30 mouse cellular contexts compared by ENCODE assay signal in genomic region chr1:87198119-87199065, GRCm38 (mm10). TPM values are rescaled to one million over a fixed set of nuclear protein-coding genes. Genes with fewer than 3 reads are reported as not detected.
DNase-seq lines count a peak whose midpoint lies in the region; ATAC-seq and TF ChIP-seq lines count a peak whose summit lies in the region.
"Had no signal": no experiment of that assay in that cellular context is flagged by ENCODE, and none has a peak within 500 bp of the region (broad histone marks: within the 10 kb centered on the region; RNA-seq: fewer than 3 reads in every experiment).

No protein-coding gene starts in this region.

- H3K4me1 ChIP-seq in heart, embryonic 14.5 days (ENCODE audit: control insufficient read depth in 2 of 2, insufficient read depth in 2 of 2, low read length in 2 of 2) = peaks cover 8 to 12% of the 10 kb centered on the region in 2 experiments; a peak in 3 of 4 replicates
- H3K4me1 ChIP-seq in limb, embryonic 12.5 days (replicated peaks) = no peaks in the 10 kb centered on the region
- no peaks in the 10 kb centered on the region for H3K4me1 ChIP-seq in limb, embryonic 10.5 days
- no peaks in the 10 kb centered on the region for H3K4me1 ChIP-seq in intestine, postnatal 0 days (replicated peaks; ENCODE audit: control insufficient read depth, insufficient read depth, low read length)
- H3K4me1 ChIP-seq in liver, embryonic 15.5 days (replicated peaks) = no peaks in the 10 kb centered on the region
- H3K4me1 ChIP-seq: hindbrain, embryonic 10.5 days had no signal

- H3K27ac ChIP-seq in heart, embryonic 14.5 days (replicated peaks in 1 of 2; ENCODE audit: control insufficient read depth in 1 of 2, insufficient read depth in 1 of 2, low read depth in 2 of 2, low read length in 2 of 2) = peak overlapping the region; percentile 21 to 41; a peak in 2 of 4 replicates
- no peak overlapping the region for H3K27ac ChIP-seq in limb, embryonic 12.5 days
- no peak overlapping the region for H3K27ac ChIP-seq in limb, embryonic 10.5 days
- no peak overlapping the region for H3K27ac ChIP-seq in intestine, postnatal 0 days (ENCODE audit: low read depth, low read length)
- no peak overlapping the region for H3K27ac ChIP-seq in liver, embryonic 15.5 days (replicated peaks)
- H3K27ac ChIP-seq: heart, adult 2 months; hindbrain, embryonic 10.5 days had no signal

- 56% methylated on average over 12 of the region's 12 CpGs for WGBS in heart, embryonic 14.5 days
- WGBS in limb, embryonic 12.5 days = 80% methylated on average over 12 of the region's 12 CpGs
- 86% methylated on average over 12 of the region's 12 CpGs for WGBS in limb, embryonic 10.5 days
- WGBS in intestine, postnatal 0 days = 64% methylated on average over 12 of the region's 12 CpGs
- 60% methylated on average over 12 of the region's 12 CpGs for WGBS in liver, embryonic 15.5 days (ENCODE audit: insufficient replicate concordance)

- no peak for DNase-seq in heart, adult 18-20 months
- no peak for DNase-seq in limb, embryonic 10.5 days (ENCODE audit: low spot score)
- no peak for DNase-seq in neural tube, embryonic 10.5 days (ENCODE audit: extremely low spot score, low spot score)
- DNase-seq in urinary bladder, adult 2 months (ENCODE audit: low spot score) = no peak
- DNase-seq: adrenal gland, postnatal 36 days; B cell, adult 2 months; cerebellum, adult 9-11 months; forebrain, postnatal 0 days; gastrocnemius, postnatal 25 days; heart, adult 2 months; kidney, adult 18-20 months; lung, postnatal 10 days had no signal

- TF ChIP-seq CTCF in intestine, postnatal 0 days (IDR thresholded peaks at IDR 0.05; ENCODE audit: low read depth) = no peak

- H3K27me3 ChIP-seq in heart, embryonic 14.5 days (ENCODE audit: control insufficient read depth, insufficient read depth, low read length) = no peaks in the 10 kb centered on the region
- H3K27me3 ChIP-seq in limb, embryonic 12.5 days = peaks cover 4% of the 10 kb centered on the region; the same call in 1 of the 2 replicates
- no peaks in the 10 kb centered on the region for H3K27me3 ChIP-seq in limb, embryonic 10.5 days (ENCODE audit: low read depth, poor library complexity, severe bottlenecking)
- no peaks in the 10 kb centered on the region for H3K27me3 ChIP-seq in intestine, postnatal 0 days (replicated peaks; ENCODE audit: control insufficient read depth, insufficient read depth, low read length)
- no peaks in the 10 kb centered on the region for H3K27me3 ChIP-seq in liver, embryonic 15.5 days

- peak; percentile 27; the same call in 1 of the 2 replicates for ATAC-seq in heart, embryonic 14.5 days (ENCODE audit: insufficient number of reproducible peaks, insufficient read depth, low FRiP score, low read depth)
- no peak for ATAC-seq in limb, embryonic 12.5 days (ENCODE audit: insufficient number of reproducible peaks, insufficient read depth, low FRiP score, low TSS enrichment, low read depth)
- ATAC-seq in intestine, postnatal 0 days = peak; percentile 56
- ATAC-seq in liver, embryonic 15.5 days (ENCODE audit: insufficient read depth) = peak; percentile 25; the same call in 1 of the 2 replicates
- ATAC-seq: forebrain, postnatal 0 days; hindbrain, embryonic 16.5 days; Patski had no signal

- no peaks in the 10 kb centered on the region for H3K9me3 ChIP-seq in heart, embryonic 14.5 days (ENCODE audit: control insufficient read depth, low read length)
- no peaks in the 10 kb centered on the region for H3K9me3 ChIP-seq in limb, embryonic 12.5 days
- H3K9me3 ChIP-seq in limb, embryonic 10.5 days (replicated peaks) = no peaks in the 10 kb centered on the region
- no peaks in the 10 kb centered on the region for H3K9me3 ChIP-seq in intestine, postnatal 0 days (ENCODE audit: control insufficient read depth)
- H3K9me3 ChIP-seq in liver, embryonic 15.5 days (replicated peaks) = no peaks in the 10 kb centered on the region
- H3K9me3 ChIP-seq: G1E; hindbrain, embryonic 10.5 days had no signal

- H3K36me3 ChIP-seq in heart, embryonic 14.5 days (ENCODE audit: control insufficient read depth, insufficient read depth, low read length) = no peaks in the 10 kb centered on the region
- H3K36me3 ChIP-seq in limb, embryonic 12.5 days = no peaks in the 10 kb centered on the region
- H3K36me3 ChIP-seq in limb, embryonic 10.5 days = no peaks in the 10 kb centered on the region
- no peaks in the 10 kb centered on the region for H3K36me3 ChIP-seq in intestine, postnatal 0 days (ENCODE audit: control insufficient read depth, insufficient read depth)
- no peaks in the 10 kb centered on the region for H3K36me3 ChIP-seq in liver, embryonic 15.5 days (replicated peaks)
- H3K36me3 ChIP-seq: G1E; hindbrain, embryonic 10.5 days had no signal

- H3K4me2 ChIP-seq in heart, embryonic 14.5 days (ENCODE audit: low read length) = no peak overlapping the region
- H3K4me2 ChIP-seq in limb, embryonic 12.5 days = no peak overlapping the region
- no peak overlapping the region for H3K4me2 ChIP-seq in intestine, postnatal 0 days (replicated peaks; ENCODE audit: low read depth)
- H3K4me2 ChIP-seq in liver, embryonic 15.5 days = no peak overlapping the region
- H3K4me2 ChIP-seq: midbrain, embryonic 11.5 days had no signal

- H3K4me3 ChIP-seq in heart, embryonic 14.5 days (ENCODE audit: control insufficient read depth in 1 of 2, insufficient read depth in 1 of 2, low read depth in 1 of 2, low read length in 2 of 2) = no peak overlapping the region
- no peak overlapping the region for H3K4me3 ChIP-seq in limb, embryonic 12.5 days (replicated peaks)
- no peak overlapping the region for H3K4me3 ChIP-seq in limb, embryonic 10.5 days
- no peak overlapping the region for H3K4me3 ChIP-seq in intestine, postnatal 0 days (ENCODE audit: low read depth, low read length)
- H3K4me3 ChIP-seq in liver, embryonic 15.5 days (replicated peaks) = no peak overlapping the region
- H3K4me3 ChIP-seq: heart, adult 2 months; hindbrain, embryonic 10.5 days had no signal

- no peak overlapping the region for H3K9ac ChIP-seq in heart, embryonic 14.5 days (ENCODE audit: low read length)
- H3K9ac ChIP-seq in limb, embryonic 12.5 days (replicated peaks) = 0 out of 2 replicates have a peak overlapping the region, but pooled peaks have one; percentile 18
- H3K9ac ChIP-seq in intestine, postnatal 0 days (ENCODE audit: low read depth, low read length) = no peak overlapping the region
- no peak overlapping the region for H3K9ac ChIP-seq in liver, embryonic 15.5 days
- H3K9ac ChIP-seq: forebrain, postnatal 0 days had no signal

RNA-seq across cellular contexts. Expression of gene Chrng, which starts 6.1 kb away (rescaled TPM):
- 1.5 and 1.6 TPM in 2 replicates for polyA plus RNA-seq in heart, embryonic 14.5 days (2014; fragmentation: Nextera tagmentation; extraction: Ambion mirVana)
- not detected for total RNA-seq in heart, adult 18-20 months (2021)
- polyA plus RNA-seq in limb, embryonic 12.5 days (2016; fragmentation: Nextera tagmentation; extraction: Ambion mirVana) = 10.4 and 11.8 TPM in 2 replicates
- polyA plus RNA-seq in limb, embryonic 10.5 days (2016; fragmentation: Nextera tagmentation; extraction: Ambion mirVana) = 0.26 and 0.81 TPM in 2 replicates
- not detected in 2 replicates for polyA plus RNA-seq in intestine, postnatal 0 days (2015; fragmentation: Nextera tagmentation; extraction: Ambion mirVana)
- polyA plus RNA-seq in liver, embryonic 15.5 days (2015; fragmentation: Nextera tagmentation; extraction: Ambion mirVana) = 0.89 and 1.1 TPM in 2 replicates
- polyA plus RNA-seq in urinary bladder, adult 2 months (2012; rRNA removed) = not detected in 2 replicates
- total RNA-seq: adrenal gland, adult 18-20 months; adrenal gland, postnatal 36 days; common myeloid progenitor, adult 5-6 weeks; forebrain, postnatal 0 days; heart, adult 2 months; left cerebral cortex, postnatal 36 days; megakaryocyte progenitor cell, adult 5-6 weeks; neutrophil, adult 5-6 weeks had no signal
- polyA plus RNA-seq: forebrain, embryonic 11.5 days; forebrain, postnatal 0 days; G1E; heart, adult 2 months; hindbrain, embryonic 16.5 days; midbrain, embryonic 11.5 days; midbrain, postnatal 0 days; Patski had no signal

RNA-seq across cellular contexts. Expression of gene Chrnd, which starts 8.0 kb away (rescaled TPM):
- 0.08 TPM in 1 of 2 replicates, not detected in the other for polyA plus RNA-seq in heart, embryonic 14.5 days (2014; fragmentation: Nextera tagmentation; extraction: Ambion mirVana)
- not detected for total RNA-seq in heart, adult 18-20 months (2021)
- 1.7 and 3.0 TPM in 2 replicates for polyA plus RNA-seq in limb, embryonic 12.5 days (2016; fragmentation: Nextera tagmentation; extraction: Ambion mirVana)
- 0.14 and 0.55 TPM in 2 replicates for polyA plus RNA-seq in limb, embryonic 10.5 days (2016; fragmentation: Nextera tagmentation; extraction: Ambion mirVana)
- not detected in 2 replicates for polyA plus RNA-seq in intestine, postnatal 0 days (2015; fragmentation: Nextera tagmentation; extraction: Ambion mirVana)
- 0.36 and 0.45 TPM in 2 replicates for polyA plus RNA-seq in liver, embryonic 15.5 days (2015; fragmentation: Nextera tagmentation; extraction: Ambion mirVana)
- not detected in 2 replicates for polyA plus RNA-seq in urinary bladder, adult 2 months (2012; rRNA removed)
- total RNA-seq: adrenal gland, adult 18-20 months; adrenal gland, postnatal 36 days; CH12.LX; common myeloid progenitor, adult 5-6 weeks; forebrain, postnatal 0 days; G1E; heart, adult 2 months; left cerebral cortex, postnatal 36 days; megakaryocyte progenitor cell, adult 5-6 weeks; midbrain, postnatal 0 days; neutrophil, adult 5-6 weeks had no signal
- polyA plus RNA-seq: forebrain, postnatal 0 days; G1E; heart, adult 2 months; hindbrain, embryonic 10.5 days; hindbrain, embryonic 16.5 days; midbrain, embryonic 11.5 days; midbrain, postnatal 0 days; Patski had no signal

RNA-seq across cellular contexts. Expression of gene Prss56, which starts 15.3 kb away (rescaled TPM):
- polyA plus RNA-seq in heart, embryonic 14.5 days (2014; fragmentation: Nextera tagmentation; extraction: Ambion mirVana) = 0.09 TPM in 1 of 2 replicates, not detected in the other
- not detected for total RNA-seq in heart, adult 18-20 months (2021)
- polyA plus RNA-seq in limb, embryonic 12.5 days (2016; fragmentation: Nextera tagmentation; extraction: Ambion mirVana) = not detected in 2 replicates
- polyA plus RNA-seq in limb, embryonic 10.5 days (2016; fragmentation: Nextera tagmentation; extraction: Ambion mirVana) = 0.06 TPM in 1 of 2 replicates, not detected in the other
- polyA plus RNA-seq in intestine, postnatal 0 days (2015; fragmentation: Nextera tagmentation; extraction: Ambion mirVana) = not detected in 2 replicates
- polyA plus RNA-seq in liver, embryonic 15.5 days (2015; fragmentation: Nextera tagmentation; extraction: Ambion mirVana) = not detected in 2 replicates
- polyA plus RNA-seq in urinary bladder, adult 2 months (2012; rRNA removed) = not detected in 2 replicates
- total RNA-seq: adrenal gland, adult 18-20 months; adrenal gland, postnatal 36 days; CH12.LX; common myeloid progenitor, adult 5-6 weeks; G1E; gastrocnemius, postnatal 25 days; heart, adult 2 months; megakaryocyte progenitor cell, adult 5-6 weeks; midbrain, postnatal 0 days; neutrophil, adult 5-6 weeks had no signal
- polyA plus RNA-seq: forebrain, embryonic 11.5 days; G1E; heart, adult 2 months; liver, embryonic 16.5 days; midbrain, embryonic 11.5 days; midbrain, postnatal 0 days had no signal

RNA-seq across cellular contexts. Expression of gene Eif4e2, which starts 15.3 kb away (rescaled TPM):
- 101 TPM in 2 replicates for polyA plus RNA-seq in heart, embryonic 14.5 days (2014; fragmentation: Nextera tagmentation; extraction: Ambion mirVana)
- total RNA-seq in heart, adult 18-20 months (2021) = 10 to 100 TPM; 50.2 to 51.8 TPM
- polyA plus RNA-seq in limb, embryonic 12.5 days (2016; fragmentation: Nextera tagmentation; extraction: Ambion mirVana) = 170 and 171 TPM in 2 replicates
- polyA plus RNA-seq in limb, embryonic 10.5 days (2016; fragmentation: Nextera tagmentation; extraction: Ambion mirVana) = 181 and 202 TPM in 2 replicates
- polyA plus RNA-seq in intestine, postnatal 0 days (2015; fragmentation: Nextera tagmentation; extraction: Ambion mirVana) = 175 and 179 TPM in 2 replicates
- 69.4 and 73.3 TPM in 2 replicates for polyA plus RNA-seq in liver, embryonic 15.5 days (2015; fragmentation: Nextera tagmentation; extraction: Ambion mirVana)
- 69.5 and 72.5 TPM in 2 replicates for polyA plus RNA-seq in urinary bladder, adult 2 months (2012; rRNA removed)

RNA-seq across cellular contexts. Expression of gene Ecel1, which starts 42.1 kb away (rescaled TPM):
- 0.08 and 1.7 TPM in 2 replicates for polyA plus RNA-seq in heart, embryonic 14.5 days (2014; fragmentation: Nextera tagmentation; extraction: Ambion mirVana)
- total RNA-seq in heart, adult 18-20 months (2021) = not detected
- 0.29 and 0.56 TPM in 2 replicates for polyA plus RNA-seq in limb, embryonic 12.5 days (2016; fragmentation: Nextera tagmentation; extraction: Ambion mirVana)
- polyA plus RNA-seq in limb, embryonic 10.5 days (2016; fragmentation: Nextera tagmentation; extraction: Ambion mirVana) = 0.11 TPM in 2 replicates
- 0.64 and 0.67 TPM in 2 replicates for polyA plus RNA-seq in intestine, postnatal 0 days (2015; fragmentation: Nextera tagmentation; extraction: Ambion mirVana)
- polyA plus RNA-seq in liver, embryonic 15.5 days (2015; fragmentation: Nextera tagmentation; extraction: Ambion mirVana) = 0.08 TPM in 1 of 2 replicates, not detected in the other
- 0.10 TPM in 1 of 2 replicates, not detected in the other for polyA plus RNA-seq in urinary bladder, adult 2 months (2012; rRNA removed)
- total RNA-seq: CH12.LX; common myeloid progenitor, adult 5-6 weeks; G1E; gastrocnemius, postnatal 25 days; heart, adult 2 months; megakaryocyte progenitor cell, adult 5-6 weeks; neutrophil, adult 5-6 weeks had no signal
- polyA plus RNA-seq: G1E had no signal

Comparison
In these comparisons a context has a peak if more than half of its experiments do, and no peak if none do; other contexts are left out.
1. H3K27ac ChIP-seq: peak in heart, embryonic 14.5 days (2 of 2); none in limb, embryonic 12.5 days (single experiment), limb, embryonic 10.5 days (single experiment), intestine, postnatal 0 days (single experiment) and liver, embryonic 15.5 days (single experiment).